Mouse (Mus musculus): ENCODE data around the gene Man1a.

DNA sequence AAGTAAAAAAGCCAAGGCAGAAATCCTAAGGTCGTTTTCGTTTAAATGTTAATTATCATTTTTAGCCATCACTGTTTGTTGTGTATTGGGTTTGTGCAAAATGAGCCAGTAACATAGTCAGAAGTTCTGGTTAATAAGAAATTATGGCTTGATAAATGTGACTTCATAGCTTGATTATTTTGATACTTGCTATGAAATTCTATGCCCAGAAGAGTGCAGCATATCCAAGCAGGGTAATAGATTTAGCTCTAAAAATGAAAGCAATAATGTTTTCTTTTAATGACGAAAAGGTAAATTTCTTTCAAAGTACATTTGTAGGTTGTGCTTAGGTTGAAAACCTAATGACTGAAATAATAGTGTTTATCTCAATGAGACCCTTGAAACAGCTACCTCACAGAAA lies 596 bp upstream of the Man1a start:
- TF ChIP-seq CTCF (IDR thresholded peaks at IDR 0.05; ENCODE audit: extremely low read depth, insufficient read depth, insufficient read length, insufficient replicate concordance): no peak
- no peak for TF ChIP-seq POLR2A (IDR thresholded peaks at IDR 0.05; ENCODE audit: low read depth, low read length)

Data from spleen, adult 2 months (tissue).